Mouse (Mus musculus) right cerebral cortex, postnatal 36 days (tissue): Measurements from ENCODE around the gene Dnaja4.
"Not testable (repeated sequence)": the region's sequence is repeated elsewhere in the genome, so short reads cannot be mapped to it uniquely, and the experiment has no call there.

ENCODE experiments used
- DNase-seq, 2 experiments: peaks; one replicate each; pipeline ENCODE4 v3.0.0; 2022; ENCODE audit warnings: low spot score in 2 of 2, mixed read lengths in 1 of 2

The Dnaja4 gene

GRCm38 (mm10) chr9:54698318-54699086 lies at the start of gene Dnaja4:
Dnaja4 (plus strand) TSS chr9:54698873.
- DNase-seq = no peak

- no peak for DNase-seq
Observed at GRCm38 (mm10) chr9:54649360-54649759, 49.3 kb upstream of the Dnaja4 start.

DNA sequence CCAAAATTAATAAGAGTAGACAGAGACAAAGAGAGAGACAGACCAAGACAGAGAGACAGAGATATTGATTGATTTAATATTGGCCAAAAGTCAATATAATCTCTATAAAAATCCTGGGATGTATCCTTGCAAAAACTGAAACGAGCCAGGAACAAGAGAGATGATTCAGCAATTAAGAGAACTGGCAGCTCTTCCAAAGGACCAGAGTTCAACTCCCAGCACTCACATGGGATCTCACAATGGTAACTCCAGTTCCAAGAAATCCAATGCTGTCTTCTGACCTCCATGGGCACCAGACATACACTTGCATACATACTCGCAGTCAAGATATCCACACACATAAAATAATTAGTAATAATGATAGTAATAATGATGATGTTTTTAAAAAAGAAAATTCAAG lies 45.9 kb upstream of the Dnaja4 start:
- no peak for DNase-seq

DNA sequence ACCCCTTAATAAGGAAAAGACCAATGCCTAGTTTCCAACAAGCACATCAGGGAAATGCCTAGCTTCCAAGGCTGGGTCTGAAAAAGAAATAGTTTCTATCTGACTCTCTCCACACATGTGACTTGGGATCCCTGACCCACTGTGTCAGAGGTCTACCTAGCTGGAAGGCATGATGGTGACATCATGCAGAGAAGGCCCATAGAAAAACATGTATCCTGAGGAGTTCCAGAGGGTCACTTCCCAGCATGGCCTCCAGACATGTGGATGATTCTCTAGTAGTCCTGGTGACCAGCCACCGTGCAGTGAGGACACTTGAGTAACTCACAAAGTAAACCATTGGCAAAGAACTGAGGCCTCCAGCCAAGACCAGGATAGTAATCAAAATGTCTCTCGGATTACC lies 42.8 kb upstream of the Dnaja4 start:
- no peak for DNase-seq

- DNase-seq = no peak
Observed at GRCm38 (mm10) chr9:54656402-54656801, 42.3 kb upstream of the Dnaja4 start.

- DNase-seq = no peak
Observed at GRCm38 (mm10) chr9:54658773-54659172, 39.9 kb upstream of the Dnaja4 start.

GRCm38 (mm10) chr9:54661605-54662377 lies 36.9 kb upstream of the Dnaja4 start, which contains the start of gene Acsbg1:
Acsbg1 (minus strand) TSS chr9:54661870.
- peak; percentile 5 to 23 for DNase-seq

- DNase-seq = no peak
Observed at GRCm38 (mm10) chr9:54664358-54664757, 34.3 kb upstream of the Dnaja4 start.

- no peak for DNase-seq
Observed at GRCm38 (mm10) chr9:54666116-54666515, 32.6 kb upstream of the Dnaja4 start.

GRCm38 (mm10) chr9:54668455-54668854 lies 30.2 kb upstream of the Dnaja4 start:
- peak in 1 of 2 experiments; percentile 39 for DNase-seq

DNA sequence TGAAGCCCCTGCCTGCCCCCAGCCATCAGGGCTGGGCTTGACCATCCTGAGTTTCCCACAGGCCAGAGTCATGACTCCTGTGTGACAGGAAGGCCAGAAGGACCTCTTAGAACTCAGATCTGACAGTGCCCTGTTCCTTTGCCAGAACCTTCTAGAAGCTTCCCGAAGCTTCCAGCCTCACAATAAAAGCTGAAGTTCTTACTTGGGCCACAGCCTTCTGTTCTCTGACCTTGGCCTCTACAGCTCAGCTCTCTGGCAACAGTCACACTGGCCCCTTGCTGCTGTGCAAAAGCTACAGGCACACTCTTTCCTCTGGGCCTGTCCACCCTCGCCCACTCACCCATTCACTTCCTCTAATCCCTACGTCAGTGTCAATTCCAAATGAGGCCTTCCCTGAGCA lies 26.7 kb upstream of the Dnaja4 start:
- DNase-seq = no peak

DNA sequence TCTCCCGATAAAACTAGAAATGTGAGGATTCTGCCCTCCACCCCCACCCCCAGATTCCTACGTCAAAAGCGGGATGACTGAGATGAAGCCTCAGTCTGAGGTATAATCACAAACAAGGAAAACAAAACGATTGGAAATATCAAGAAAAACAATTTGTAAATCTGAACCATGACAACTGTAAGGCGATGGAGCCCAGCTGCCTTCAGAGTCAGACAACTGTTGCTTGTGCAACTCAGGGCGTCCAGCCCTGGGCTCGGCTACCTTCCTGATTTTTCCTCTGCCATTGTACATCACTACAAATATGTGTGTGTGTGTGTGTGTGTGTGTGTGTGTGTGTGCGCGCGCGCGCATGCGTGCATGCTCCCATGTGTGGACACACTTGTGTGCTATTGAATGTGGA lies 24.8 kb upstream of the Dnaja4 start:
- no peak for DNase-seq

GRCm38 (mm10) chr9:54676531-54676986 lies 22.1 kb upstream of the Dnaja4 start:
- DNase-seq = peak; percentile 49 to 54

- no peak for DNase-seq
Observed at GRCm38 (mm10) chr9:54682846-54683245, 15.8 kb upstream of the Dnaja4 start.

GRCm38 (mm10) chr9:54683814-54684605 lies 14.7 kb upstream of the Dnaja4 start:
- no peak for DNase-seq

- no peak for DNase-seq
Observed at GRCm38 (mm10) chr9:54687246-54688236, 11.1 kb upstream of the Dnaja4 start.

DNA sequence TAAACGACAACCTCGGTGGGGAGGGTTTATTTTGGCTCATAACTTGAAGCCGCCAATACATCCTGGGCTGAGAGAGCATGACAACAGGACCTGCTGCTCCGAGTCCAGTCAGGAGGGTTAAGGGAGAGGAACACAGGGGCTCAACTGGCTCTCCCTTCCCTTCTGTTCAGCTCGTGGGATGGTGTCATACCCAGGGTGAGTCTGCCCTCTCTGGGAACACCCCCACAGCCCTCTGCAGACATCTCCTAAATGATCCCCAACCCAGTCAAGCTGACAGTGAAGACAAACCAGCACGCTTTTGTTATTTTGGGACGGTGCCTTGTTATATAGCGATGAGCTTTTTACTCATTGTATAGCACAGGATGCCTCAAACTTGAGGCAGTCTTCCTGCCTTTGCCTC lies 9.2 kb upstream of the Dnaja4 start:
- DNase-seq = no peak

GRCm38 (mm10) chr9:54690697-54691096 lies 8.0 kb upstream of the Dnaja4 start:
- DNase-seq = not testable (repeated sequence)

DNA sequence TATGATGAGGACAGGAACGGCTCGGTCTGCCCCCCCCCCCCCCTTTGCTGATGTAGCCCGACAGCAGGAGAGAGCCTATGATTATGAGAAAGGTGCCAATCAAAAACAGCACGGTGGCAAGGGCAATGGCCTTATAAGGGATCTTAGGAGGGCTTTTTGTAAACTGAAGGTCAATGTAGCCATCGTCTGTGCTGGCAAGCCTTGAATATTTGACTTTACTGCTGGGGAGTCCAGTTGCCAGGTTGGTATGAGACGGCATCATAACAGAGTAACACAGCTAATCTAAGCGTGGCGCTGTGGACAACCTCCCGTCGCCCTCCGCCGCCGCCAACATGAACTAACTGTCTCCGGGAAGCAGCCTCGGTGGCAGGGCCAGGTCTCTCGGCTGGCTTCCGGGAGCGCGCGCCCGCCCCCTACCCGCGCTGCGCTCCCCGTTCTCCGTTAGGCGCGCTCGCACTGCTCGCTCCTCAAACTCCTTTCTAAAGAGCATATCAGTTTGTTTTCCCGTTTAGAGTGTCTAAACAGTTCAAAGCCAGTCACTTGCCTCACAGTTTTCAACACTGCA lies 7.3 kb upstream of the Dnaja4 start:
- DNase-seq = not testable (repeated sequence)

GRCm38 (mm10) chr9:54699087-54699344 lies 343 bp downstream of the Dnaja4 start:
- no peak for DNase-seq
